In the genomic region with DNA sequence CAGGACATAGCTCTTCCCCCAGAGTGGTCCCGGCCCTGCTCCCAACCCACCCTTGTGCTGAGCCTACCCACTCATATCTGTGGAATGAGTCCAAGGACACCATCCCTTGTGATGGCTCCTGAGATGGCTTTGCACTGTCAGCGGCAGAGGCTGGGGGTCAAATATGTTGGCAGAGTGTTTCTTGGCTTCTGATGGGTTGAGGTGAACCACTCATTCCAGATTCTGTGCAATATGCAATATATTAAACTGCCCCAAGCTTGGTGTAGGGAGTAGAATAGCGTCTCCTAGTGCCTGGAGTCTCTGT, we compare ENCODE assay signal across 11 mouse cellular contexts. TPM values are rescaled to one million over a fixed set of nuclear protein-coding genes. Genes with fewer than 3 reads are reported as not detected.
DNase-seq lines count a peak whose midpoint lies in the region; ATAC-seq and TF ChIP-seq lines count a peak whose summit lies in the region.
"Had no signal": no experiment of that assay in that cellular context is flagged by ENCODE, and none has a peak within 500 bp of the region (broad histone marks: within the 10 kb centered on the region; RNA-seq: fewer than 3 reads in every experiment).

No protein-coding gene starts in this region.

- H3K9ac ChIP-seq in heart, embryonic 12.5 days: peak overlapping the region; percentile 39; the same call in 1 of the 2 replicates
- peak overlapping the region; percentile 66; the same call in 1 of the 2 replicates for H3K9ac ChIP-seq in forebrain, embryonic 13.5 days
- H3K9ac ChIP-seq in midbrain, embryonic 14.5 days (replicated peaks; ENCODE audit: low read length): no peak overlapping the region
- H3K9ac ChIP-seq: limb, embryonic 13.5 days; lung, embryonic 14.5 days had no signal

- H3K9me3 ChIP-seq in heart, embryonic 12.5 days (replicated peaks): no peaks in the 10 kb centered on the region
- H3K9me3 ChIP-seq in forebrain, embryonic 13.5 days (replicated peaks): no peaks in the 10 kb centered on the region
- no peaks in the 10 kb centered on the region for H3K9me3 ChIP-seq in midbrain, embryonic 14.5 days (ENCODE audit: control insufficient read depth, low read length)
- H3K9me3 ChIP-seq: limb, embryonic 13.5 days had no signal

- no peaks in the 10 kb centered on the region for H3K27me3 ChIP-seq in heart, embryonic 12.5 days (replicated peaks)
- H3K27me3 ChIP-seq in forebrain, embryonic 13.5 days: no peaks in the 10 kb centered on the region
- no peaks in the 10 kb centered on the region for H3K27me3 ChIP-seq in midbrain, embryonic 14.5 days (ENCODE audit: control insufficient read depth, insufficient read depth, low read length)
- H3K27me3 ChIP-seq: Patski had no signal

- no peak for TF ChIP-seq POLR2A in cortical plate, adult 2 months (IDR thresholded peaks at IDR 0.05; ENCODE audit: extremely low read depth, insufficient read depth, low read length)

- 69% methylated on average over 3 of the region's 3 CpGs for WGBS in heart, embryonic 12.5 days
- WGBS in forebrain, embryonic 13.5 days: 90% methylated on average over 3 of the region's 3 CpGs
- 86% methylated on average over 3 of the region's 3 CpGs for WGBS in midbrain, embryonic 14.5 days

- no peak for DNase-seq in heart, adult 8-10 months (ENCODE audit: low spot score)
- DNase-seq in midbrain, embryonic 14.5 days: no peak
- DNase-seq in spleen, postnatal 36 days (ENCODE audit: low spot score in 2 of 2): no peak
- no peak for DNase-seq in ovary, postnatal 14 days (ENCODE audit: low spot score)
- DNase-seq: lung, embryonic 14.5 days; thymus, postnatal 25 days had no signal

- peaks cover 18% of the 10 kb centered on the region for H3K36me3 ChIP-seq in heart, embryonic 12.5 days
- peaks cover 25% of the 10 kb centered on the region for H3K36me3 ChIP-seq in forebrain, embryonic 13.5 days (ENCODE audit: poor library complexity, severe bottlenecking)
- peaks cover 9% of the 10 kb centered on the region; the same call in 1 of the 2 replicates for H3K36me3 ChIP-seq in midbrain, embryonic 14.5 days (ENCODE audit: control insufficient read depth, insufficient read depth, low read length)

- H3K4me2 ChIP-seq in heart, embryonic 12.5 days: peak overlapping the region; percentile 50
- H3K4me2 ChIP-seq in forebrain, embryonic 13.5 days: peak overlapping the region; percentile 64
- H3K4me2 ChIP-seq in midbrain, embryonic 14.5 days (ENCODE audit: low read length): no peak overlapping the region
- H3K4me2 ChIP-seq: limb, embryonic 13.5 days; lung, embryonic 14.5 days had no signal

- H3K27ac ChIP-seq in heart, embryonic 12.5 days (ENCODE audit: poor library complexity, severe bottlenecking): peak overlapping the region; percentile 93
- peak overlapping the region; percentile 49 for H3K27ac ChIP-seq in cortical plate, adult 2 months (ENCODE audit: insufficient read depth, low read length)
- H3K27ac ChIP-seq in forebrain, embryonic 13.5 days: peak overlapping the region; percentile 93
- H3K27ac ChIP-seq in midbrain, embryonic 14.5 days (replicated peaks; ENCODE audit: low read depth, low read length): peak overlapping the region; percentile 92
- H3K27ac ChIP-seq: limb, embryonic 13.5 days had no signal

- H3K4me3 ChIP-seq in heart, embryonic 12.5 days: no peak overlapping the region
- H3K4me3 ChIP-seq in cortical plate, adult 2 months (ENCODE audit: insufficient read depth, low read length): no peak overlapping the region
- H3K4me3 ChIP-seq in forebrain, embryonic 13.5 days: no peak overlapping the region
- no peak overlapping the region for H3K4me3 ChIP-seq in midbrain, embryonic 14.5 days (replicated peaks; ENCODE audit: low read depth, low read length)
- H3K4me3 ChIP-seq: limb, embryonic 13.5 days had no signal

- no peak for TF ChIP-seq CTCF in cortical plate, adult 2 months (IDR thresholded peaks at IDR 0.05; ENCODE audit: extremely low read depth, insufficient read depth, low read length)

- peaks cover 100% of the 10 kb centered on the region for H3K4me1 ChIP-seq in heart, embryonic 12.5 days (replicated peaks)
- peaks cover 22% of the 10 kb centered on the region for H3K4me1 ChIP-seq in cortical plate, adult 2 months (ENCODE audit: control insufficient read depth, insufficient read depth, low read length)
- H3K4me1 ChIP-seq in forebrain, embryonic 13.5 days: peaks cover 99% of the 10 kb centered on the region
- peaks cover 81% of the 10 kb centered on the region for H3K4me1 ChIP-seq in midbrain, embryonic 14.5 days (ENCODE audit: control insufficient read depth, insufficient read depth, low read length)

- no peak for ATAC-seq in heart, embryonic 12.5 days (ENCODE audit: insufficient number of reproducible peaks, low FRiP score)
- no peak for ATAC-seq in forebrain, embryonic 13.5 days
- ATAC-seq in midbrain, embryonic 14.5 days (ENCODE audit: low FRiP score, low TSS enrichment): no peak
- ATAC-seq: Patski had no signal

RNA-seq across cellular contexts. Expression of gene Gins2, which starts 37.5 kb away (rescaled TPM):
- 63.4 and 66.8 TPM in 2 replicates for polyA plus RNA-seq in heart, embryonic 12.5 days (2016; fragmentation: Nextera tagmentation; extraction: Ambion mirVana)
- total RNA-seq in heart, adult 8-10 months (2022): 1 to 10 TPM in 3 of 4 experiments, under 1 TPM in 1; 0.98 to 1.7 (median 1.7) TPM
- polyA plus RNA-seq in cortical plate, adult 2 months (2012; rRNA removed): 2.2 and 2.4 TPM in 2 replicates
- 66.9 and 79.8 TPM in 2 replicates for polyA plus RNA-seq in forebrain, embryonic 13.5 days (2015; fragmentation: Nextera tagmentation; extraction: Ambion mirVana)
- polyA plus RNA-seq in midbrain, embryonic 14.5 days (2014; fragmentation: Nextera tagmentation; extraction: Ambion mirVana): 15.5 and 23.7 TPM in 2 replicates
